Mouse (Mus musculus) bone marrow macrophage, adult 2 months (primary cell): ENCODE measurements at regions not wholly inside any gene's neighbourhood (a gene's known extent, or its start where the extent isn't known, plus 50 kb on each side); places are given as distances from the start of the nearest gene placed in this dataset.

Experiments used
- H3K27ac ChIP-seq: 2 replicates; pipeline ENCODE4 v1.5.1; 2012; ENCODE audit warnings: low read depth, low read length; ENCODE audit not compliant: insufficient read depth
- H3K4me1 ChIP-seq: 2 replicates; pipeline ENCODE4 v1.6.1; 2012; ENCODE audit warnings: low read length; ENCODE audit not compliant: control insufficient read depth, insufficient read depth
- H3K4me3 ChIP-seq: 2 replicates; pipeline ENCODE4 v1.5.1; 2012; ENCODE audit warnings: mild to moderate bottlenecking, low read length, moderate library complexity; ENCODE audit not compliant: insufficient read depth
- CTCF ChIP-seq: IDR thresholded peaks from 2 replicates; pipeline ENCODE4 v1.5.1; 2012; ENCODE audit warnings: low read depth, mild to moderate bottlenecking, low read length, moderate library complexity
- POLR2A ChIP-seq: IDR thresholded peaks from 2 replicates; pipeline ENCODE4 v1.6.1; 2012; ENCODE audit warnings: mild to moderate bottlenecking, low read depth, low read length, borderline replicate concordance

DNA sequence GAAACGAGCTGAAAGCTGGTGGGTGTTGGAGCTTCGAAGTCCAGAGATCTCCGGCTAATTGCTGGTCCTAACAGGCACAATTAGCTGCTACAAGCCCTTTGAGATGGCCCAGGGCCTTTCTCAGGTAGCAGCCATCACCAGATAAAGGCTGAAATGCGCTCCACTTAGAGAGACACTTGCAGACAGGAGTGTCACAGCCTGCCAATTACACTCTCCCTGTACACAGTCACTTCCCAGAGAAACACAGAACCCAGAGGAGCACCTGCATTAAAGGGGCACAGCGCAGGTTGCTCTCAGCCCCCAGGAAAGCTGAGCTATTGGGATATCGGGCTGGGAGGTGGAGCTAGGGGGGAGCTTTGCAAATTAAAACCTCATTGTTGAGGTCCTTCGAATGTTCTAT lies 380.2 kb downstream of the Tshz3 start:
- Histone ChIP-seq H3K27ac (no peak overlapping the region), H3K4me1 (no peaks in the 10 kb centered on the region), H3K4me3 (no peak overlapping the region)
- no peak for TF ChIP-seq CTCF
- TF ChIP-seq POLR2A: no peak

DNA sequence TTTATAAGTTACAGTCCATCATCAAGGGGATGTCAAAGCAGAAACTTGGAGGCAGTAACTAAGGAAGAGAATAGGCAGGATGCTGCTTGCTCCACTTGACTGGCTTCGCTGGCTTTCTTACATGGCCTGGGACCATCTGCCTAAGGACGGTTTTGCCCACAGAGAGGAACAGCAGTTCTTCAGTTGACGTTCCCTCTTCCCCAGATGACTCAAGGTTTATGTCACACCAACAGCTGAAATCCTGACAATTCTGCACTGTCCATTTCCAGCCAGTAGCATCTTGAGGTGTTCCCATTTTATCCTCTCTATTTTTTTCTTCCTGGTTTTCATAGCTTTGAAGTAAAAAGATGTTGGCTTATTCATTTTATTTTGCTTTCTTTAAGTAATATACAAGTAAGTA lies 391.8 kb downstream of the Tshz3 start:
- Histone ChIP-seq H3K27ac (no peak overlapping the region), H3K4me3 (no peak overlapping the region), H3K4me1 (no peaks in the 10 kb centered on the region)
- TF ChIP-seq POLR2A (no peak), CTCF (no peak)

DNA sequence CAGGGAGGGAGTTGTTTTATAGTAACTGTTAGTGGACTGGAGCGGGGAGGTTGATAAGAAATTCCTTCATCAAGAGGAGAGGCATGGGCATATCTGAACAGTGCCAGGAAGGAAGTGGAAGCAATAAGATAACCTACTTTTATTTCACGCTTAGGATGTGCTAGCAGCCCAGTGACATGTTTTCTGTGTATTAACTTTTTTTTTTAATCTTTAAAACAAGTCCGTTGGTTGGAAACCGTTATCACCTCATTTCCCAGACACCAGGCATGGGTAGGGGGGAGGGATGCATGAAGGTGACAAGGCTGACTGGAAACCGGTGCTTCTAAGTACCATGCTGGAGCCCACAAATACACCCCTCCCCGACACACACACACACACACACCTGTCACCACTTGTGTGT lies 394.7 kb downstream of the Tshz3 start:
- no peak overlapping the region for H3K4me3 ChIP-seq

DNA sequence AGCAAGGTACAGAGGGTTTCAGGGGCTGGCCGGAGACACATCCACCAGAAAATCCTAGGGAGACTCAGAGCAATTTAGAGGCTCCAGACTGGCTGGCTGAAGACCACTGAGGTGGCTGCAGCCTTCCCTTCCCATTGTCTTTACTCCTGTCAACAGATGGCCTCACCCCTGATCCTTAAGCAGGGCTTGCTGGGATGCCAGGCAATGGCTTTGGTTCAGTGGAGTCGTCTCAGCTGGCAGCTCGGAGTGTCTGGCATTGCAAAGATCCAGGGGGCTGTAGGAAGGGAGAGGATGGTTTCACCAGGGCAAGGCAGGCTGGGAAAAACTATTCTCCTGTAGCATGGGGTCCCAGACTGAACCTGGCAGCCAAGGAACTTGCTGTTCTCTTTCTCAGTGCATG lies 395.8 kb downstream of the Tshz3 start:
- TF ChIP-seq POLR2A: no peak
- TF ChIP-seq CTCF: no peak
- Histone ChIP-seq H3K27ac (no peak overlapping the region), H3K4me1 (no peaks in the 10 kb centered on the region), H3K4me3 (no peak overlapping the region)

More for the DNA sequence above, 394.7 kb downstream of the Tshz3 start:
- Histone ChIP-seq H3K4me1 (no peaks in the 10 kb centered on the region), H3K27ac (no peak overlapping the region)
- TF ChIP-seq POLR2A (no peak), CTCF (no peak)

DNA sequence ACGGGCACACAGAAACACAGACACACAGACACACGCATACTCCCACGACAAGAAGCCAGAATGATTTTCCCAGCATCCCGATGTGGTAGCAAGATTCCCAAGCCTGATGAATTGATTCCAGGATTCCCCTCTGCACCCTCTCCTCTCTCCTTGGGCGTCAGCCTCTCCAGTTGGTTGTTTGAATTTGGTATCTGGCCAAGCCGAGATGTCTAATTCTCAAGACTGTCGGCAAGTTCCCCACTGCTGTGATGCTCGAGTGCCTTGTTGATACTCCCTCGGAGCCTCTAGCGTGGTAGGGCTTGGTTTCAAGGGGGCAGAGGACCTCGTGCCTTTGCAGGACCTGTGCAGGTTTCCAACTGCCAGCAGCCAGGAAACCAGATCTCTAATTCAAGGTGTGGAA lies 397.9 kb downstream of the Tshz3 start:
- TF ChIP-seq POLR2A: no peak
- no peak for TF ChIP-seq CTCF
- no peak overlapping the region for H3K4me3 ChIP-seq
- no peaks in the 10 kb centered on the region for H3K4me1 ChIP-seq
- no peak overlapping the region for H3K27ac ChIP-seq

DNA sequence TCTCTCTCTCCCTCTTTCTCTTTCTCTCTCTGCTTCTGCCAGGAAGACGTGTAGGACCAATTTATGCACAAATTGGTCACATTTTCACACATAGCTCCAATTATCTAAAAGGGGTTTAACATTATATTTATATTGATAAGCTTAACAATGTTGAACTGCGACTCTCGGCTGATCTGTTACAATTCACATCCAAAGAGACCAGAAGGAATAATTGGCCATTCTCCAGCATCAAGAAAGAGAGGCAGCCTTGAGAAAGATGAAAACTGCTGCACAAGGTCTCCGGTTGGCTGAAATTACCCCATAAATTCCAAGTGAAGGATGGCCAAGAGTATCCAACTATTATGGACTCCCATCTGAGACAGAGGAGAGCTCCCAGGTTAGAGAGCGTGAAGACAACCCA lies 398.4 kb downstream of the Tshz3 start:
- no peak overlapping the region for H3K27ac ChIP-seq
- H3K4me3 ChIP-seq: no peak overlapping the region
- no peaks in the 10 kb centered on the region for H3K4me1 ChIP-seq
- TF ChIP-seq POLR2A (no peak), CTCF (no peak)

DNA sequence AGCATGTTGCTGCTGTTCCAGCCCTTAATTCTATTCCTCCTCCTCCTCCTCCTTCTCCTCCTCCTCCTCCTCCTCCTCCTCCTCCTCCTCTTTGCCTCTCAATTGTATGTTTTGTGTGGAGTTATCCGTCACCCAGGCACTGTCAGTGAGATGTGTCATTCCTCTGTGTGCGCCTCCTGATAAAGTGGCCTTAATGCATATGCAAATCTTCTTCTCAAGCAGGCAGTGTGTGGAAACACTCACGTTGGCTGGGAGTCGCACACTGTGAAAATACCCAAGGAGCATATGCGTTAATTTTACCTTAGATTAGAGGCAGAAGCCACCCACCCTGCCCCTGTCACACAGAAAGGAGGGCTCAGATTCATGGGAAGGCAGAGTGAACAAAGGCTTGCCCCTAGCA lies 401.0 kb downstream of the Tshz3 start:
- no peak for TF ChIP-seq POLR2A
- no peak for TF ChIP-seq CTCF
- Histone ChIP-seq H3K4me1 (no peaks in the 10 kb centered on the region), H3K4me3 (no peak overlapping the region), H3K27ac (no peak overlapping the region)

DNA sequence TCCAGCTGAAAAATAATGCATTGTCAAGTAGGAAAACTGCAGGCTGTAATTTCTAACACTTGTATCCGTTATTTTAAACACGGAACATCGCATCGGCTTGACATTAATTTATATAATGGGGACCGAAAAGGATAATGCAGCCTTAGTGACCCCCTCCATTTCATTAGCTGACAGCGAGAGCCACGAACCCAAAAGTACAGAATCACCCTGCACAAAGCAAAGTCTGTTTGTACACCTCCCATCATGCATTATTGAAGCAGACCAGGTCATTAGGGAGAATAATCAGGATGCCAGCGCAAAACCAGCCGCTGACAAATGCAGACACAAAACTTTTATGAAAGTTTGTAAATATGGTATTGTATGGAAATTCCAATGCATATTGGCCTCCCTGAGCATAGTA lies 406.8 kb downstream of the Tshz3 start:
- no peaks in the 10 kb centered on the region for H3K4me1 ChIP-seq
- H3K27ac ChIP-seq: no peak overlapping the region
- no peak for TF ChIP-seq CTCF
- no peak for TF ChIP-seq POLR2A
- no peak overlapping the region for H3K4me3 ChIP-seq

DNA sequence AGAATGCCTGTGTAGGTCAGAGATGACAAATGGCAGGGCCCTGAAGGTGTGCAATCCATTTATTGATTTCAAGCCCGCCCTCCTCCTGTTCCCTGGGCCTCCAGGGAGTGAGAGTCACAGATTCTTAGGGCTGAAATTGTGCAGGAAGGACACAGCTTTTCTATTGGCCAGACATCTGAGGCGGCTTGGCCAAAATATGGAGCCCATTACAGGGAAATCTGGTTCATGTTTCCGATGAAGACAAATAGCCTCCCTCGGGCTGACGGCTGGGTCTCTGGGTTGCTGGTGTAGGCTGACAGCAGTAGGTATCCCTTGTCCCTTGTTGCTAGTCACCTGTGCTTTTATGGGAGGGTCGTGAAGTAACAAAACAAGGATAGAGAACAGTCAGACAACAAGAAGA lies 413.2 kb downstream of the Tshz3 start:
- no peak overlapping the region for H3K4me3 ChIP-seq
- no peaks in the 10 kb centered on the region for H3K4me1 ChIP-seq
- TF ChIP-seq CTCF (no peak), POLR2A (no peak)
- no peak overlapping the region for H3K27ac ChIP-seq

DNA sequence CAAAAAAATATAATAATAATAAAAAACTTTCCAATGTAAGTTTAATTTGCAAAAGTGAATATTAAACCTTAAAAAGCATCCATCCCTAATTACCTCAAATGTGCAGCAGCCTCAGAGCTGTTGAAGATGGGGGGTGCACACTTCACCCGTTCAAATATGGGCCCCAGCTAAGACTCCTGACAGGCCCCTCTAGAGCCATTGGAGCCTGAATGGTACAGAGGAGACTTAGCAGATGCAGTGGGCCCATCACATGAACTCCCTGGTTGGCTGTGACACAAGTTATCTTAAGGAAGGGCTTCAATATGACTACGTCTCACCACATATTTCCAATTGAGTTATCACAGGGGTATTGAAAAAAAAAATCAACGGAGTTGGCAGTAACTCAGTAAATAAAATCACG lies 422.9 kb downstream of the Tshz3 start:
- H3K4me3 ChIP-seq: no peak overlapping the region
- TF ChIP-seq CTCF (no peak), POLR2A (no peak)
- no peaks in the 10 kb centered on the region for H3K4me1 ChIP-seq
- H3K27ac ChIP-seq: no peak overlapping the region

DNA sequence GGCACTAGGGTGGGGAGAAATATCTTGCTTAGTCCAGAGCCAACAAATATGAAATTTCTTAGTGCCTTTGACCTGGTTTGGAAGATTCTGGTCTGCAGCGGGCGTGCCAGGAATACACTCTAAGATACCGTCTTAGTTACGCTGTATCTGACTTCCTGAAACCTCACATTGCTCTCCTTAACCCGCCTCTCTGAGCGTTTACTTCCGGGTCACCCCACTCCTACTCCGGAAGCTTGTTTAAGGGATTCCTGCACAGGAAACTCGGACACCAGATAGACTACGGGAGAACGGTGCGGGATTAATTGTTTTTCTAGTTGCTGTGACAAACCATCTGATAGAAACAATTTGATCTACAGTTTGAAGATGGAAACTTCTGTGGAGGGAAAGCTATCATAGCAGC lies 442.3 kb downstream of the Tshz3 start:
- Histone ChIP-seq H3K4me1 (no peaks in the 10 kb centered on the region), H3K4me3 (no peak overlapping the region), H3K27ac (no peak overlapping the region)
- TF ChIP-seq POLR2A (no peak), CTCF (no peak)

DNA sequence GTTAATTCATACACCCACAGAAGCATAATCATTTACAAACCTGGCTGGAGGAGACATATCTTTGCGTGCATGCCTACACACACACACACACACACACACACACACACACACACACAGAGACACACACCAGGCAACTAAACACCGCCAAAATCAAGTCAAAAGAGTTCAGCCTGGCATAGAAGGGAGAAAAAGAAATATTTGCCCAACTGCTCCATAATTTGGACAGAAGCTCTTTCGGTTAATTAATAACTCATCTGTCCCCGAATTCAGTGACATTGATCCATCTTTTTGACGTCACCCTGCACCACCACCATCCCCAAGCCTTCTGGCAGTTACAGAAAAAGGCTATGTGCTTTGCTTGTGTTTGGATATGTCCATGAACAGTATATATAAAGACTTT lies 444.9 kb downstream of the Tshz3 start:
- no peak for TF ChIP-seq CTCF
- no peak for TF ChIP-seq POLR2A
- Histone ChIP-seq H3K27ac (no peak overlapping the region), H3K4me3 (no peak overlapping the region), H3K4me1 (no peaks in the 10 kb centered on the region)
